Mouse (Mus musculus): ENCODE data around the gene Prcd.
"Not testable (repeated sequence)": the region's sequence is repeated elsewhere in the genome, so short reads cannot be mapped to it uniquely, and the experiment has no call there.

The Prcd gene

GRCm38 (mm10) chr11:116653234-116653633 lies at the start of gene Prcd:
TSS of gene Prcd (plus strand) at chr11:116653534.
- DNase-seq (ENCODE audit: low spot score in 2 of 2): no peak

- no peak for DNase-seq (ENCODE audit: low spot score in 2 of 2)
Measured at GRCm38 (mm10) chr11:116604097-116604496, 49.2 kb upstream of the Prcd start.

- DNase-seq (ENCODE audit: low spot score in 2 of 2): no peak
Measured at GRCm38 (mm10) chr11:116607717-116608116, 45.6 kb upstream of the Prcd start.

- no peak for DNase-seq (ENCODE audit: low spot score in 2 of 2)
Measured at GRCm38 (mm10) chr11:116609965-116610630, 43.2 kb upstream of the Prcd start.

- not testable (repeated sequence) for DNase-seq (ENCODE audit: low spot score in 2 of 2)
Measured at GRCm38 (mm10) chr11:116611168-116611567, 42.2 kb upstream of the Prcd start.

- DNase-seq (ENCODE audit: low spot score in 2 of 2): no peak
Measured at GRCm38 (mm10) chr11:116611883-116612282, 41.5 kb upstream of the Prcd start.

GRCm38 (mm10) chr11:116612554-116612953 lies 40.8 kb upstream of the Prcd start:
- no peak for DNase-seq (ENCODE audit: low spot score in 2 of 2)

- DNase-seq (ENCODE audit: low spot score in 2 of 2): no peak
Measured at GRCm38 (mm10) chr11:116613234-116613633, 40.1 kb upstream of the Prcd start.

GRCm38 (mm10) chr11:116615735-116616437 lies 37.4 kb upstream of the Prcd start:
- no peak for DNase-seq (ENCODE audit: low spot score in 2 of 2)

GRCm38 (mm10) chr11:116616438-116617118 lies 36.8 kb upstream of the Prcd start:
- DNase-seq (ENCODE audit: low spot score in 2 of 2): no peak

- DNase-seq (ENCODE audit: low spot score in 2 of 2): no peak
Measured at GRCm38 (mm10) chr11:116617641-116618040, 35.7 kb upstream of the Prcd start.

- DNase-seq (ENCODE audit: low spot score in 2 of 2): no peak
Measured at GRCm38 (mm10) chr11:116618666-116619065, 34.7 kb upstream of the Prcd start.

GRCm38 (mm10) chr11:116619156-116619555 lies 34.2 kb upstream of the Prcd start:
- DNase-seq (ENCODE audit: low spot score in 2 of 2): no peak

- no peak for DNase-seq (ENCODE audit: low spot score in 2 of 2)
Measured at GRCm38 (mm10) chr11:116619561-116619960, 33.8 kb upstream of the Prcd start.

GRCm38 (mm10) chr11:116620073-116620472 lies 33.3 kb upstream of the Prcd start:
- no peak for DNase-seq (ENCODE audit: low spot score in 2 of 2)

GRCm38 (mm10) chr11:116620559-116621253 lies 32.6 kb upstream of the Prcd start:
- no peak for DNase-seq (ENCODE audit: low spot score in 2 of 2)

- DNase-seq (ENCODE audit: low spot score in 2 of 2): no peak
Measured at GRCm38 (mm10) chr11:116621258-116621704, 32.1 kb upstream of the Prcd start.

GRCm38 (mm10) chr11:116623281-116624124 lies 29.8 kb upstream of the Prcd start:
- no peak for DNase-seq (ENCODE audit: low spot score in 2 of 2)

GRCm38 (mm10) chr11:116624131-116624832 lies 29.1 kb upstream of the Prcd start:
- no peak for DNase-seq (ENCODE audit: low spot score in 2 of 2)
